In genomic region chr12:8641425-8641735, GRCm38 (mm10) we compare ENCODE assay signal across 9 mouse cellular contexts. TPM values are rescaled to one million over a fixed set of nuclear protein-coding genes. Genes with fewer than 3 reads are reported as not detected.
DNase-seq lines count a peak whose midpoint lies in the region; ATAC-seq and TF ChIP-seq lines count a peak whose summit lies in the region.
"Had no signal": no experiment of that assay in that cellular context is flagged by ENCODE, and none has a peak within 500 bp of the region (broad histone marks: within the 10 kb centered on the region; RNA-seq: fewer than 3 reads in every experiment).

No protein-coding gene starts in this region.

- DNase-seq in kidney, adult 18-20 months, result peak; percentile 13
- DNase-seq in kidney, postnatal 36 days, result no peak
- DNase-seq in brain, embryonic 14.5 days (ENCODE audit: low read depth), result peak; percentile 57
- no peak for DNase-seq in heart, postnatal 0 days (ENCODE audit: low spot score)
- no peak for DNase-seq in right cerebral cortex, postnatal 25 days
- DNase-seq in urinary bladder, postnatal 25 days (ENCODE audit: low spot score), result no peak
- DNase-seq in MN1 (ENCODE audit: low spot score), result no peak

- WGBS in heart, postnatal 0 days, result 10% methylated on average over 10 of the region's 10 CpGs
- 11% methylated on average over 10 of the region's 10 CpGs for WGBS in liver, embryonic 15.5 days (ENCODE audit: insufficient replicate concordance)

- TF ChIP-seq POLR2A in brain, embryonic 14.5 days (IDR thresholded peaks at IDR 0.05; ENCODE audit: borderline replicate concordance, extremely low read depth, insufficient read depth, insufficient read length, poor library complexity, severe bottlenecking), result no peak

- TF ChIP-seq CTCF in brain, embryonic 14.5 days (IDR thresholded peaks at IDR 0.05; ENCODE audit: borderline replicate concordance, extremely low read depth, insufficient read depth, insufficient read length), result no peak
- no peak for TF ChIP-seq CTCF in heart, postnatal 0 days (IDR thresholded peaks at IDR 0.05; ENCODE audit: low read depth)

- peak overlapping the region; percentile 86 for H3K4me3 ChIP-seq in heart, postnatal 0 days (ENCODE audit: low read depth, low read length)
- peak overlapping the region; percentile 85 for H3K4me3 ChIP-seq in liver, embryonic 15.5 days (replicated peaks)

- H3K4me1 ChIP-seq in heart, postnatal 0 days (ENCODE audit: control insufficient read depth, insufficient read depth), result 0 out of 2 replicates have a peak, but pooled peaks cover 3% of the 10 kb centered on the region
- peaks cover 15% of the 10 kb centered on the region for H3K4me1 ChIP-seq in liver, embryonic 15.5 days (replicated peaks)

- H3K27ac ChIP-seq in heart, postnatal 0 days (ENCODE audit: low read depth), result peak overlapping the region; percentile 95; the same call in 1 of the 2 replicates
- H3K27ac ChIP-seq in liver, embryonic 15.5 days (replicated peaks), result 0 out of 2 replicates have a peak overlapping the region, but pooled peaks have one; percentile 30

- H3K4me2 ChIP-seq in heart, postnatal 0 days (ENCODE audit: low read depth, low read length), result peak overlapping the region; percentile 59
- peak overlapping the region; percentile 77 for H3K4me2 ChIP-seq in liver, embryonic 15.5 days

- no peak for TF ChIP-seq EP300 in heart, postnatal 0 days (IDR thresholded peaks at IDR 0.05; ENCODE audit: low read depth)

- H3K9me3 ChIP-seq in heart, postnatal 0 days (replicated peaks; ENCODE audit: control insufficient read depth, low read length), result no peaks in the 10 kb centered on the region
- H3K9me3 ChIP-seq in liver, embryonic 15.5 days (replicated peaks), result no peaks in the 10 kb centered on the region

- H3K9ac ChIP-seq in heart, postnatal 0 days (replicated peaks; ENCODE audit: low read depth, low read length), result peak overlapping the region; percentile 77; the same call in 1 of the 2 replicates
- H3K9ac ChIP-seq in liver, embryonic 15.5 days, result peak overlapping the region; percentile 86

- ATAC-seq in heart, postnatal 0 days (ENCODE audit: insufficient read depth, low read depth), result no peak
- ATAC-seq in liver, embryonic 15.5 days (ENCODE audit: insufficient read depth), result no peak

- H3K36me3 ChIP-seq in heart, postnatal 0 days (replicated peaks; ENCODE audit: control insufficient read depth, insufficient read depth, low read length), result no peaks in the 10 kb centered on the region
- H3K36me3 ChIP-seq in liver, embryonic 15.5 days (replicated peaks), result no peaks in the 10 kb centered on the region; the same call in 1 of the 2 replicates

- H3K27me3 ChIP-seq in heart, postnatal 0 days (ENCODE audit: control insufficient read depth, insufficient read depth, low read length), result no peaks in the 10 kb centered on the region
- H3K27me3 ChIP-seq in liver, embryonic 15.5 days, result no peaks in the 10 kb centered on the region

RNA-seq across cellular contexts. Expression of gene Pum2, which starts 32.6 kb away (rescaled TPM):
- polyA plus RNA-seq in brain, embryonic 14.5 days (2012; rRNA removed), result 90.7 and 99.7 TPM in 2 replicates
- 100 TPM in 2 replicates for total RNA-seq in heart, postnatal 0 days (2014; rRNA removed; ENCODE audit: low replicate concordance)
- 18.6 and 20.9 TPM in 2 replicates for polyA plus RNA-seq in heart, postnatal 0 days (2015; fragmentation: Nextera tagmentation; extraction: Ambion mirVana)
- polyA plus RNA-seq in liver, embryonic 15.5 days (2015; fragmentation: Nextera tagmentation; extraction: Ambion mirVana), result 14.1 and 14.8 TPM in 2 replicates

RNA-seq across cellular contexts. Expression of gene Slc7a15, which starts 42.5 kb away (rescaled TPM):
- not detected in 2 replicates for polyA plus RNA-seq in brain, embryonic 14.5 days (2012; rRNA removed)
- not detected in 2 replicates for total RNA-seq in heart, postnatal 0 days (2014; rRNA removed; ENCODE audit: low replicate concordance)
- polyA plus RNA-seq in heart, postnatal 0 days (2015; fragmentation: Nextera tagmentation; extraction: Ambion mirVana), result 0.05 TPM in 1 of 2 replicates, not detected in the other
- polyA plus RNA-seq in liver, embryonic 15.5 days (2015; fragmentation: Nextera tagmentation; extraction: Ambion mirVana), result 0.05 and 0.09 TPM in 2 replicates
- total RNA-seq: layer of hippocampus, postnatal 10 days had no signal

Comparison
In these comparisons a context has a peak if more than half of its experiments do, and no peak if none do; other contexts are left out.
1. DNase-seq: peak in kidney, adult 18-20 months (single experiment) and brain, embryonic 14.5 days (single experiment); none in kidney, postnatal 36 days (0 of 2), heart, postnatal 0 days (single experiment), right cerebral cortex, postnatal 25 days (single experiment), urinary bladder, postnatal 25 days (single experiment) and MN1 (single experiment).